Mouse (Mus musculus) layer of hippocampus, adult 9-10 months (tissue): ENCODE data around the gene Ccl8.

Source experiments
- DNase-seq: peaks from one replicate; pipeline ENCODE4 v3.0.0; 2022; ENCODE audit warnings: low spot score

Gene Ccl8

GRCm38 (mm10) chr11:82114885-82115284, at the start of gene Ccl8:
Ccl8 (plus strand) TSS chr11:82115185.
- no peak for DNase-seq

GRCm38 (mm10) chr11:82066953-82067571, 47.9 kb upstream of the Ccl8 start:
- no peak for DNase-seq

GRCm38 (mm10) chr11:82071076-82071475, 43.9 kb upstream of the Ccl8 start:
- no peak for DNase-seq

GRCm38 (mm10) chr11:82072374-82072773, 42.6 kb upstream of the Ccl8 start:
- DNase-seq, result no peak

GRCm38 (mm10) chr11:82072984-82073383, 42.0 kb upstream of the Ccl8 start:
- no peak for DNase-seq

- DNase-seq, result no peak
These were observed 41.3 kb upstream of the Ccl8 start for GRCm38 (mm10) chr11:82073686-82074085.

- DNase-seq, result no peak
These were observed 38.0 kb upstream of the Ccl8 start for GRCm38 (mm10) chr11:82077031-82077430.

GRCm38 (mm10) chr11:82078136-82078730, 36.8 kb upstream of the Ccl8 start:
- DNase-seq, result no peak

- DNase-seq, result no peak
These were observed 34.1 kb upstream of the Ccl8 start for GRCm38 (mm10) chr11:82080865-82081264.

GRCm38 (mm10) chr11:82084360-82084759, 30.6 kb upstream of the Ccl8 start:
- no peak for DNase-seq

- DNase-seq, result no peak
These were observed 15.3 kb upstream of the Ccl8 start for GRCm38 (mm10) chr11:82099511-82100323.

- DNase-seq, result no peak
These were observed 13.9 kb upstream of the Ccl8 start for GRCm38 (mm10) chr11:82101087-82101486.

GRCm38 (mm10) chr11:82101529-82101928, 13.5 kb upstream of the Ccl8 start, which contains the start of gene Ccl12:
Ccl12 (plus strand) TSS chr11:82101845.
- DNase-seq, result no peak

GRCm38 (mm10) chr11:82109611-82110010, 5.4 kb upstream of the Ccl8 start:
- no peak for DNase-seq

GRCm38 (mm10) chr11:82110372-82111248, 4.4 kb upstream of the Ccl8 start:
- DNase-seq, result no peak

- no peak for DNase-seq
These were observed 1.1 kb downstream of the Ccl8 start for GRCm38 (mm10) chr11:82116041-82116440.

GRCm38 (mm10) chr11:82132977-82133376, 18.0 kb downstream of the Ccl8 start:
- no peak for DNase-seq

GRCm38 (mm10) chr11:82136196-82136595, 21.2 kb downstream of the Ccl8 start:
- DNase-seq, result no peak

- no peak for DNase-seq
These were observed 24.6 kb downstream of the Ccl8 start for GRCm38 (mm10) chr11:82139492-82140094.

GRCm38 (mm10) chr11:82159126-82159525, 44.1 kb downstream of the Ccl8 start:
- DNase-seq, result no peak

GRCm38 (mm10) chr11:82163285-82163684, 48.3 kb downstream of the Ccl8 start:
- no peak for DNase-seq
